Mouse (Mus musculus): ENCODE data around the gene Ror2.

GRCm38 (mm10) chr13:53276381-53276780 is 9.5 kb downstream of the Ror2 start:
- no peak for TF ChIP-seq CTCF (IDR thresholded peaks at IDR 0.05; ENCODE audit: extremely low read depth, insufficient read depth, low read length)
- no peak for TF ChIP-seq POLR2A (IDR thresholded peaks at IDR 0.05; ENCODE audit: extremely low read depth, insufficient read depth, low read length)

Data from cortical plate, adult 2 months (tissue).